Mouse (Mus musculus): ENCODE measurements around the gene Rtn4ip1. TPM values are rescaled to one million over a fixed set of nuclear protein-coding genes. Genes with fewer than 3 reads are reported as not detected.

Gene Rtn4ip1
- polyA plus RNA-seq, 1 experiment from 2014 or later: 10.2 TPM

DNA sequence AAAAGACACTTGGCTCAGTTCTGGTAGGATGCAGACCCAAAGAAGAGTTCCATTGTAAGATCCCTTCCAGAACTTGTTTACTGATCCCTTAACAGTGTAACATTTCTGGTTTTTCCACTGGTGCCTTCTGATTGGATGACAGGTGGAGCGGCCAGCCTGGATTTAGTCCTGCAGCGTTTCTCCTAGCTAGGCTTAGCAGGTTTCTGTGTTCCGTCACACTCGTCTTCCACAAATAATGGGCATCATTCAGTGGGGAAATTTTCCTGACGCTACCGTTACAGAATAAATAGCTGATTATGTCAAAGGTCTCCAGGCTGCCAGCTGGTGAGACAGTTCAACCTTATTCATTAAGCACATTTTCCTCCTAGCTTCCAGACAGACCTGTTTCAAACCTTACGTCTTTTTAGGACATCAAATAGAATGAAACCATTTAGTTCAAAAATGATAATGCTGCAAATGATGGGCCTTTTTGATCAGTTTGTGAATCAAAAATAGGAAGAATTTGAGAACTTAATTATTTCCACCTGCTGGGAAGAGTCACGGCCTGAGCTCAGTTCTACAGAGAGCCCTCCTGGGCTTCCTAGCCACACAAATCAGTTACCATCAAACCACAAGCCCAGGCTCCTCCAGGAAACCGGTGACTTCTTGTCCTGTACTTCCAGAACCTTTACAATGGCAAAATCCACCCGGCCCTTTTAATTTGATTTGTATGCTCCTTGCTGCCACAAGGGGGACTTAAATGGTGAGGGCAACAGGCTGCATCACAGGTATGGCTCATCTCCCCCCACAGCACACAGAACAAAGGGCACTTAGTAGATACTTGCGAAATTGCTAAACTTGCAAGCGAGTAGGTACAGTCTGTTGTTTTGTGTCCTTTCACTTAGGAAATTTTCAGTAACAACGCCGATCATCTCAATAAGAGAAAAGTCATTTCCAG, 100.7 kb downstream of the Rtn4ip1 start:
- DNase-seq (ENCODE audit: low spot score): peak; percentile 71

DNA sequence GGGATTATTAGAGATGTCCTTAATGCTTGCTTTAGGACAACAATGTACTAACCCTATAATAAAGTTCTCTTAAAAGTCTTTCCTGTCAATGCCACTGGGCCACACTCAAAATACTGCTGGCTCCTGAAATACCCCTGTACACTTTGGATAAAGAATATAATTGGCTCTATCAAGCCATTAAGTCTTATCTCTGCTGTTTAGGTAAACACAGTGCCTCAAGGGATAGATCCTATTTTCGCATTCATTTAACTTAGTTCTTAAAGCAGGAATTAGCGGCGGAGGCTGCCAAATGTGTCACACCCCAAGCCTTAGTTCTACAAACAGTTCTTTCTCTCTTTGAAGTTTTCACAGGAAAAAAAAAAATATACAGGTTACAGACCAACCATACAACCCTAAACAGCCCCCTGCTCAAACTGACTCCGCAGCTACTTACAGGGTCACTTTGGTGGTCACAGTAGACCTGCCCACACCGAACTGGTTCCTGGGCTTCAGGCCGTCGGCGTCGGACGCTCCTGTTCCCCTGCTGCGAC, 101.5 kb downstream of the Rtn4ip1 start:
- DNase-seq (ENCODE audit: low spot score): peak; percentile 10

DNA sequence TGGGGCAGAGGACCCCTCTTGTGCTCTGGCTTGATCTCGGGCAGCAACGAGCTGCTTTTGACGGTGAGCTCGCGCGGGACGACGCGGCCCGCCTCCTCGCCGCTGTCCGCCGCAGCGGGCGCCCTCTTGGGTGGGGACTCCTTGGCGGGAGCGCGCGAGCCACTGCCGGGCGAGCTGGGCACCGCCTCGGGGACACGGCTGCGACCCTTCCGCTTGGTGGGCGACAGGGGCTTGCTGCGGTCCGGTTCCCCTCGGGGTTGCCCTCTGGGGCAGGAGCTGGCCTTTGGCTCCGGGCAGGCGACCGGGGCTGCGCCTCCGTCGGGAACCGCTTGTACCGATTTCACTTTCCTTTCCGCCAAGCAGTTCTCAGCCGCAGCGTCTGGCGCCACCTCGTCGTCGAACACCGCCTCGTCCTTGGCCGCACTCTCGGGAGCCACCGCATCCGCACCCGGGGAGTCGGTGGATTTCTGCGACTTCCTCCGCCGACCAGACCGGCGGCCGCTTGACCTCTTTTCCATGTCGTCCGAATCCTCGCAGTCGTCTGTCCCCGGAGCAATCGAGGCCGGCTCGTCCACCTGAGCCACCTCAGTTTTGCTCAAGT, 102.0 kb downstream of the Rtn4ip1 start:
- peak; percentile 62 for DNase-seq (ENCODE audit: low spot score)

- no peak for DNase-seq (ENCODE audit: low spot score)
Observed at GRCm38 (mm10) chr10:44004221-44004751, 102.7 kb downstream of the Rtn4ip1 start.

DNA sequence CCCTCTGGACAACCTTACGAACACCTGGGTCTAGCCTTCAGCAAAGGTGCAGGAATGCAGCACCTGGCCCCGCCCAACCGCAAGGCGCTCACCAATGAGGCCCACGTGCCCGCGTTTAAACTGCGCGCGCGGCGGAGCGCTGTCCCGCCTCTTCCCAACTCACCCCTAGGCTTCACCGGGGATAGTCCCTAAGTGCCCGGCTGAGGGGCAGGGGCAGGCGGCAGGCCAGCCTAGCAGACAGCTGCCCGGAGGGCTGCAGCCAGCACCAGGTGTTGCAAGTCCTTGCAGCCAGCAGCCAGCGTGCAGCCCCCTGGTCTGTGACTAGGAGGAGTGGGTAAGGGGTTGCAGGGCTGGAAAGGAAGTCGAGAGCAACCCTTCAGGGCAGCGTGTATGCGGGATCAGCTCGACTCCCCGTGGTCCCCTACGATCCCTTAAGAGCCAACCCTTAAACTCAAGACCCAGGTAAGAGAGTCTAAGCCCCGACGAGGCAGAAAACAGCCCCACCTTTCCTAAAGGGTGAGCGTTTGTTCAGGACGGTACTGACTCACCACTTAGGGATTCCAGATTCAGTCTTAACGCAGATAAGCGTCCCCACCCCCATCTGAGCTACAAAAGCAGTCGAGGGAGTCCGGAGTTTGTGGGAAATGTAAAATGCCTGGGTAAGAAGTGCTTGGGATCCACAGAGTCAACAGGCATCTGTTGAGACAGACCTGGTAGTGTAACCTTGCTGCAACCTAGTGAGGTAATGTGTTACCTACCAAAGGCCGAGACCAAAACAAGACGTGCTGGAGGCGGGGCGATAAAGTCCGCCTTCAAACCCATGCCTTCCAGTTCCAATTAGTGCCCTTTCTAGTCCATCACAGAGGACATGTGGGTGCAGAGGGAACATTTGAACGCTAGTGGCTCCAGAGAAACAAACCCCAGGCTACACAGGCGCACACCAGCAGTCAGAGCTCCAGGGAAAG, 104.4 kb downstream of the Rtn4ip1 start:
- DNase-seq (ENCODE audit: low spot score): peak; percentile 17

Other genes starting within 250 kb of the Rtn4ip1 start
- gene Qrsl1, start 62 bp upstream of the Rtn4ip1 start, polyA plus RNA-seq (2015; fragmentation: Nextera tagmentation; extraction: Ambion mirVana): 21.7 and 24.2 TPM in 2 replicates
- gene Crybg1, start 247.0 kb downstream of the Rtn4ip1 start, polyA plus RNA-seq (2015; fragmentation: Nextera tagmentation; extraction: Ambion mirVana): 2.8 and 2.9 TPM in 2 replicates